Mouse (Mus musculus): ENCODE results near the gene Rara. TPM values are rescaled to one million over a fixed set of nuclear protein-coding genes. Genes with fewer than 3 reads are reported as not detected.
"Not testable (repeated sequence)": the region's sequence is repeated elsewhere in the genome, so short reads cannot be mapped to it uniquely, and the experiment has no call there.

Rara gene
- total RNA-seq, 2 experiments from 2014 or later = 18.5 to 18.7 TPM

DNA sequence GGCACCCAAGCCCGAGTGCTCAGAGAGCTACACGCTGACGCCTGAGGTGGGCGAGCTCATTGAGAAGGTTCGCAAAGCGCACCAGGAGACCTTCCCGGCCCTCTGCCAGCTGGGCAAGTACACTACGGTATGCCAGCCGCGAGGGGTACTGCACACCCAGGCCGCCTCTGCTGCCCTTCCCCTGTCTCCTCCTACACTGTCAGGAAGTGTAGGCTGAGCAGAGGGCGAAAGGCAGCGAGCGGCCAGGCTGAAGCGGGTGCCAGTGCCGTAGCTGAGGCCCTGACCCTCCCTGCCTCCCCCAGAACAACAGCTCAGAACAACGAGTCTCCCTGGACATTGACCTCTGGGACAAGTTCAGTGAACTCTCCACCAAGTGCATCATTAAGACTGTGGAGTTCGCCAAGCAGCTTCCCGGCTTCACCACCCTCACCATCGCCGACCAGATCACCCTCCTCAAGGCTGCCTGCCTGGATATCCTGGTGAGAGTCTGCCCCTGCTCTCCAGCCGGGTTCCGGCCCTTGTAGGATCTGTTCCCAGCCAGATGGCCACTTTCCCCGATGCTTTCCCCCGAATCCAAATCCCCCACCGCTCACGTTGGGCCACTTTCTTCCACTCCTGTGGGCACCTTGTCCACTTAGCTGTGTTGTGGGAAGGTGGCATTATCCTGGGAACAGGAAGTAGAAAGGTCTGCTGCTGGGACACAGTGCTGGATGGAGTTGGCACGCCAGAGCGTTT, 42.7 kb downstream of the Rara start:
- no peak for DNase-seq

DNA sequence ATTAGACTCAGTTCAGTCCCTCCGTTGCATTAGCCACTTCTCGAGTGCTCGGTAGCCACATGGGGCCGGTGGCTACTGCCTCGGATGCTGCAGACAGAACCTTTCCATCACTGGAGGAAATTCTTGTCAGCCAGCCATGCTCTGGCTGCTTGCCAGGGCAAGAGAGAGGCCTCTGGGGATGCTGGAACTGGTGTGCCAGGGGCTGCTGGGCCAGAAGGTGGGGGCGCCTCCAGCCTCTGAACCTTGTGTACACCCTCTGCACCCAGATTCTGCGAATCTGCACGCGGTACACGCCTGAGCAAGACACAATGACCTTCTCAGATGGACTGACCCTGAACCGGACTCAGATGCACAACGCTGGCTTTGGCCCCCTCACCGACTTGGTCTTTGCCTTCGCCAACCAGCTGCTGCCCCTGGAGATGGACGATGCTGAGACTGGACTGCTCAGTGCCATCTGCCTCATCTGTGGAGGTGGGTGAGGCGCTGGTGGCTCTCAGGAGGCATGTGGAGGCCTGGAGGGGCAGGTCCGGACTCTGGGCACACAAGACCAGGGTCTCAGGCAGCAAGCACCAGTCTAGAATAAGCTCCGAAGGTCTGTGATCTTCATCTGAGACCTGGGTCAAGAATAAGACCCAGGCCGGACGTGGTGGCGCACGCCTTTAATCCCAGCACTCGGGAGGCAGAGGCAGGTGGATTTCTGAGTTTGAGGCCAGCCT, 43.9 kb downstream of the Rara start:
- no peak for DNase-seq

DNA sequence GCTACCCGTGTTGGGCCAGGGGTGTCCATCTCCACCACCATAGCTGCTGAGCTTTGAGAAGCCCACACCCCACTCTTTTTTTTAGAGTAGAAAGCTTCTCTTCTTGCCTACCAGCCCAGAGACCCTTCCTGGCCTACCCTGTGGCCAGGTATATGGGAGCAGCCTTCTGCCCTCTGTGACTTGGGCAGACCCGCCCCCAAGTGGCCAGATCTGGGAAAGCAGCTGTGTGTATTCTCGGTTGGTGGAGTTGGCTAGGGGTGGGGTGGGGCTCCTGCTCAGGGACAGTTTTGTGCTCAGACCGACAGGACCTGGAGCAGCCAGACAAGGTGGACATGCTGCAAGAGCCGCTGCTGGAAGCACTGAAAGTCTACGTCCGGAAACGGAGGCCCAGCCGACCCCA, 44.6 kb downstream of the Rara start:
- peak; percentile 73 to 78 for DNase-seq

DNA sequence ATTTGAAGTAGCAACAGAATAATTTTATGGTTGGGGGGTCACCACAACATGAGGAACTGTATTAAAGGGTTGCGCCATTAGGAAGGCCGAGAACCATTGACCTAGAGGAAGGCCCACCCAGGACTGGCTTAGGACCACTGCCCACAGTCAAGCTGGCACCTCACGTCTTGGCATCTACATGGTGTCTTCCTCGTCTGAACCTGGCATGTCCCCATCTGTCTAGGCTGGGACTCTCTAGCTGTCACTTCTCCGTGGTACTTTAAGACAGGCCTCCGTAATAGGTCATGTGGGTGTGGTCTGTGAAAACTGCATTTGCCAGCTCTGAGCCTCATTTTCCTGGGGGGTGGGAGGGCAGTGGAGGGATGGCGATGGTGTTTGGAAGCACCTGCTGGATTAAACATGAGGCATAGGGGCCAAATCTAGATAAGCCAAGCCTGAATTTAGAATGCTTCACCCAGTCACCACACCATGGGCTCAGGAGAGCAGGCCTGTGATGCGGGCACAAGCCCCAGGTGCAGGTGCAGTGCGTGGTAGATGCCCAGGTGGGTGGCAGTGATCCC, 45.3 kb downstream of the Rara start:
- no peak for DNase-seq

DNA sequence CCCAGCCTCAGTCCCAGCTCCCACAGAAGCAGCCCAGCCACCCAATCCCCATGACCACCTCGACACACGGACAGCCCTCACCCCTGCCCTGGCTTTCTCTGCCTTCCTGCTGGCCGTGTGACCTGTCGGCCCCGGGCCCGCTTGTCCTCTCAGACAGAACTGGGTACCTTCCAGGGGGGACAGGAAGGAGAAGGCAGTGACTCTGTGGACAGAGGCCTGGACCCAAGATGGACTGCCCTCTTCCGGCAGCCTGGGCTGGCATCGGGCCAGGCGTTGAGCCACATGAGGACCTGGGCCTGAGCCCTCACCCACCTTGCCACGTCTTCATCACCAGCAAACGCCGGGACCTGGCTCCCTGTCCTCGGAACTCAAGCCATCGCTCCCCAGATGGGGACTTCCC, 46.0 kb downstream of the Rara start:
- no peak for DNase-seq

DNA sequence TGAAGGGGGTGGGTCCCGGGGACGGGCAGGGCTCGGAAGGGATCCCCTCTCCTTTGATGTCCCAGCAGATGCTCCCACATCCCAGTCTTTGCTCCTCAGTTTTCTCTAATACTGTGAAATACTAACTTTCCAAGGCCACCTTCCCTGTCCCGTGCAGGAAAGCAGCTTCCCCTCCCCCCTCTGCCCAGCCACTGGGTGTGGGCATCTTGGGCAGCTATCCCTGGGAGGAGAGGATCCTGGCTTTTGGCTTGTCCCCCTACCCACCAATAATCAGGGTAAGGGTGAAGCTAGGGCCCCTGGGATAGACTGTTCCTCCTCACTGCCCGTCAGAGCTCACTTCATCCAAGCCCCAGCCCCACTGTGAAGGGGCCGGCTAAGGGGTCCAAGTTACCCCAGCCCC, 46.6 kb downstream of the Rara start:
- no peak for DNase-seq

DNA sequence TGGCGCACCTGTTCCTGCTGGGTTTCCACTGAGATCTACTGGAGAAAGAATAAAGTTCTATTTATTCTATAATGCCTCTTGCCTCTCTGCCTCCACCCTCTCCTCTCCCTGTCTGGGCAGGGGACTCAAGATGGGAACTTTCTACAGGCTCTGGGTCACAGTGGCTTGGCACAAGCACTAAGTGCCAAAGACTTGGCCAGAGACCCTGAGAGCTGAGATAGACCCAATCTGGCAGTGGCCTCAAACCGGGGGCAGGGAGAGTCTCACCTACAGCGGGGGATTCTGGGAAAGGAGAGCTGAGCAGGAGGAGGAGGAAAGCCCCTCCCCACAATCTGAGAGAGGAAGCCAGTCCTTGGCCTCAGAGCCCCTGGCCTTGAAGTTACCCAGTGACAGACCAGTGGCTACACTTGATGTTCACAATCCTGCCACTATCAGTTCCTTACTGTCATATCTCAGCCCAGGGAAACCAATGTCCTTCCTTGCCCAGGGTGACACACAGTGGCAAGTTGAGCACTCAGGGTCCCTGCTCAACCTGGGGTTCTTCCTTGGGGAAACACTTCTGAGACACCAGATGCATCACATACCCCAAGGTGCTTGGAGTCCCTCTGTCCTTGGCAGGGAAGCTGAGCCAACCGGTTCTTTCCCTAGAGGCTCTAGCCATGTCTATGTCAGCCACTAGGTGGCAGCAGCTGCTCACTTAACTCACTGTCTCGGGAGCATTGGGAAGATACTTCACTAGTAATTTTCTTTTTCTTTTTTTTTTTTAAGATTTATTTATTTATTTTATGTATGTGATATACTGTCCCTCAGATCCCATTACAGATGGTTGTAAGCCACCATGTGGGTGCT, 47.5 kb downstream of the Rara start:
- DNase-seq = peak; percentile 76 to 77

DNA sequence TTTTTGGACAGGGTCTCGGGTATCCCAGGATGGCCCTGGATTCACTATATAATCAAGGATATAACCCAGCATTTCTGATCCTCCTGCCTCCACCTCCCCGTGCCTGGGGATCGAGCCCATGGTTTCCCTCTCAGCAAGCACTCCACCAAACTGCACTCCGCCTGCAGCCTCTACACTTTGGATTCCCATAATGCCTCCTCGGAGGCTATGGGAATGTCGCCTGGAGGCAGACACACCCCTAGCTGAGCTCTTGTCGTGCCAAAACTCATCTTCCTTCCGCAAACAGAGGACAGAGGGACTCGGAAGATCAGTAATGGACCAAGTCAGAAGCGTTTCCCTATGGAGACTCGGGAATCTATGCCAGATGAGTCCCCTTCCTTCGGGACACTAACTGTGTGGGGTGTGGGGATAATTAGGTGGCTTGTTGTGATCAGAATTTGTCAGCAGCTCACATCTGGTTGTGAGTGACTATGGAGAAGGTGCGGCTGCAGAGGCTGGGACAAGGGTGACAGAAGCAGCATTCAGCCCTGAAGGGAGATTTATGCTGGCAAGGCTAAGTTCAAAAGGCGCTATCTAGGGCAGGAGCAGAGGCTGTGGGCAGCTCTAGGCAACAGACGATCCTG, 51.0 kb downstream of the Rara start:
- DNase-seq = no peak

DNA sequence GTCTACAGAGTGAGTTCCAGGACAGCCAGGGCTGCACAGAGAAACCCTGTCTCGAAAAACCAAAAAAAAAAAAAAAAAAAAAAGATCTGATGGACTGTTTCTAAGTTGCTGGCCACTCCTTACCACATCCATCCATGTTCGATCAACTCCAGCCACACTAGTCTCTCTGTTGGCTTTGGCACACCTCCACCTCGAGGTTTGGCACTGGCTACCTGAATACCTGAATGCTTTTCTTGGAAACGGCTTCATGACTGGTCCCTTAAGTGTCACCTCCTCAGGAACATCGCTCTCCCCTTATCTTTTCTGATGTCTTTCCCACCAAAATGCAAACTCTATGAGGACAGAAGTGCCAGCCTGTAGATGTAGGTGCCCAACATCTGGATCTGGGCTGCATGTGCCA, 51.7 kb downstream of the Rara start:
- no peak for DNase-seq

DNA sequence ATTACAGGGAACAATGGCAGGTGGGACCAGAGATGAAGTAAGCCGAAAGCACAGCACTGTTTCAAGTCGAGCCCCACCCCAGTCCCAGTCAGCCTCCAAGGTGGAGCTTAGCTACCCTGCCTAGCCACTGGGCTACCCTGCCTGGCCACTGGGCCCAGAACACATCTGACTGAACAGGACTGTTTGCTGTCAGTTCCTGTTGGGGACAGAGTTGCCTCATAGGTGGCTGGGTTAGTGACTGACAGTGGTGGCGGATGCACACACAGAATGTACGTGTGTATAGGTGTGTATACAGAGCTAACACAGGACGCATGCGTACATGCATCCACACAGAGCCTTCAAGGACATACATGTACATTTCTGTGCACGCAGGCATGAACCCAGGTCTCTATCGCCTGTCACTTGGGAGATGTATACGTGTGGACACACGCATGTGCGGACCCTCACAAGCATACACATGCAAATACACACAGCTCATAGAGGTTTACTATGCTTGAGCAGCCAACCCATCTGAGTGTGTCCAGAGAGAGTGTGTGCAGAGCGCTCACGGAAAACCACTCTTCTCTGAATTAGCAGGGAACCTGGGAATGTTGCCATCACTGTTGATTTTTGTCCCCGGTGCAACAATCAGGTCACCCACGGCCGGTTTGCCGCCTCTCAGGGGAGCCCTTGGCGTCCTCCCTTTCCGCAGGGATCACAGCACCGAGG, 53.8 kb downstream of the Rara start:
- no peak for DNase-seq

DNA sequence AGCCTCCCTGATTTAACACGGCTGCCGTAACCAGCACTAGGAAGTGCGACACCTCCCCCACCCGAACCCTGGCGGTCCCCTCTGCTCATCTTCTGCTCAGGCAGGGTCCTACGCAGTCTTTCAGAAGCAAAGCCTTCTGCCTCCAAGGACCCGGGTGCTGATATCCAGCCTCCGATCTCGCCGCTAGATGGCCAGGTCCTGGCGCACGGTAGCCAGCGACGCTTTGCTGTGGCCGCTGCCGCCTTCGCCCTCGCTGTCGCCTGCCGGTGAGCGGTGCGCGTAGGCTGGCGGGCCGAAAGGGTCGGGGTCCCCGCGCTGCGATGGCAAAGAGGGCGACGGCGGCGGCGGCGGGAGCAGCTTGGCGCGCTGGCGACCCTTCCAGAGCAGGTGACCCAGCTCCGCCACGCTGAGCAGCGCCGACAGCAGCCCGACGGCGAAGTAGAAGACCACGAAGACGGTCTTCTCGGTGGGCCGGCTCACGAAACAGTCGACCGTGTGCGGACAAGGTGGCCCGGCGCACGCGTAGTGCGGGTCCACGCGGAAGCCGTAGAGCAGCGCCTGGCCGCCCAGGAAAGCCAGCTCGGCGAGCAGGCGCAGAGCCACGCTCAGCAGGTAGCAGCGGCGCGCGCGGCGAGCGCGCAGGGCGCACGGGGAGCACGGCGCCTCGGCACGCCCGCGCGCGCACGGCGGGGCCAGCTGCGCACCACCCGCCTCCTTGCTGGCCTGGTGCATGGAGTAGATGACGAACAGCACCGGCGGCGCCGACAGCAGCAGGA, 54.6 kb downstream of the Rara start:
- peak; percentile 58 to 61 for DNase-seq

DNA sequence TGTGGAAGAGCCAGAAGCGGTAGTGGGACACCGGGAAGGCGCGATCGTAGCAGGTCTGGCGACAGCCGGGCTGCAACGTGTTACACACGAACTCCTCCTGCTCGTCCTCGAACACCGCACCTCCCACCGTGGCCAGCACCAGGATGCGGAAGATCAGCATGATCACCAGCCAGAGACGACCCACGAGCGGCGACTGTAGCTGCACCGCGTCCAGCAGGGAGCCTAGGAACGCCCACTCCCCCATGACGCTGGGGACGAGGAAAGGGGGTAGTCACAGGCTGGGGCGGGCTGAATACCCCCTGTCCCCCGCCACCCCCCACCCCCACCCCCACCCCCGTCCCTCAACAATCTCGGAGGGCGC, 55.1 kb downstream of the Rara start, which contains the start of gene Gjd3:
TSS of gene Gjd3 (minus strand) at position 244 of the 361 bp plus-strand sequence.
- no peak for DNase-seq

DNA sequence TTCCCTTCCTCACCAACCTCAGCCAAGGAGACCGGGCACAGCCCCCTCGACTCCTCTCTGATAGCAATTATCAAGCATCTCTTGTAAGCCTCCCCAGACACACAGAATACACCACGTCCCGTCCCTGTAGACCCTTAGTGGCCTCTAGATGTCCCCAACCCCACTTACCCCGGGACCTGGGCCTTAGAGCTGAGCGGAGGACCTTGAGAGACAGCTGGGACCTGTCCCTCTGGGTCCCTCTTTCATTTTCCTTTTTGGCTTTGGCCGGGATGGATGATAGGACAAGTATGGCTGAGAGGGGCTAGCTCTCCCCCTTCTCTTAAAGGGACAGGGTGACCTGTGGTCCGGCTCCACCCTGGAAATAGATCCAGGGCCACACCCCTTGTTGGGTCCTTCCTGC, 55.9 kb downstream of the Rara start:
- DNase-seq = no peak

DNA sequence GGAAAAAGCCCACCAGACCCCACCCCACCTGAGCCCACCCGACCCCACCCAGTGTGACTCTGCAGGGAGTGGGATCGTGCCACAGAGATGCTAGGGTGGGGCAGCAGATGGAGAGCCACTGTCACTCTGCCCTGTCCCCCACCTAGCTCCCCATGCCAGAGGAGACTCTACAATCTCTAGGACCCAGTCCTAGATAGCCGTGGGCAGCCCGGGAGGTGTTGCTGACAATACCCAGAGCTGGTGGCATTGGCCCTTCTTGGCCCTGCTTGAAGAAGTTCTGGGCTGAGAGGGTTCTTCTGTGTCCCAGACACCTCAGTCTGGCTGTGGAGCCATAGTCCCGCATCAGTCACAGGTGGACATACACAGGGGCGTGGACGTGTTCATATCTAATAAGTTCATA, 57.9 kb downstream of the Rara start:
- DNase-seq = no peak

DNA sequence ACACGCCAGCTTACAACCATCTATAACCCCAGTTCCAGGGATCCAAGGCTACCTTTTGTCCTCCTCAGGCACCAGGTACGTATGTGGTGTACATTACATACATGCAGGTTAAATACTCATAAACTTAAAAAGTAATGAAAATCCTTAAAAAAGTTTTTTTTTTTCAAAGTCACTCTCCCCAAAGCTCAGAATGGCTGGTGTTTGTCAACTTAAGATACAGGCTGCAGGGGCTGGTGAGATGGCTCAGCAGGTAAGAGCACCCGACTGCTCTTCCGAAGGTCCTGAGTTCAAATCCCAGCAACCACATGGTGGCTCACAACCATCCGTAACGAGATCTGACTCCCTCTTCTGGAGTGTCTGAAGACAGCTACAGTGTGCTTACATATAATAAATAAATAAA, 60.6 kb downstream of the Rara start:
- DNase-seq = not testable (repeated sequence)

DNA sequence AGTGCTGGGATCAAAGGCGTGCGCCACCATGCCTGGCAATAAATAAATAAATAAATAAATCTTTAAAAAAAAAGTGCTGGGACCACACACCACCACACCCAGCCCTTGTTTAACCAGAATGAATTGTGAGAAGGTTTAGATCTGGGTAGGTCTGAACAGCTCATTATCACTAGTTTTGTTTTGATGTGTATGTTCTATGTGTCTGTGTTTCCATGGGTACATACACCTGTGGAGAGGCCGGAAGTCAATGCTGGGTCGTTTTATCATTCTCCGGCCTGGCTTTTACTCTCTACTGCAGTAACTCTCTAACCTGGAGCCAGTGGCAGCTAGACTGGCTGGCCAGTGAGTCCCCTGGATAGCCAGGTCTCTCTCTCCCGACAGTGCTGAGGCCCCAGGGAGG, 63.2 kb downstream of the Rara start:
- no peak for DNase-seq

DNA sequence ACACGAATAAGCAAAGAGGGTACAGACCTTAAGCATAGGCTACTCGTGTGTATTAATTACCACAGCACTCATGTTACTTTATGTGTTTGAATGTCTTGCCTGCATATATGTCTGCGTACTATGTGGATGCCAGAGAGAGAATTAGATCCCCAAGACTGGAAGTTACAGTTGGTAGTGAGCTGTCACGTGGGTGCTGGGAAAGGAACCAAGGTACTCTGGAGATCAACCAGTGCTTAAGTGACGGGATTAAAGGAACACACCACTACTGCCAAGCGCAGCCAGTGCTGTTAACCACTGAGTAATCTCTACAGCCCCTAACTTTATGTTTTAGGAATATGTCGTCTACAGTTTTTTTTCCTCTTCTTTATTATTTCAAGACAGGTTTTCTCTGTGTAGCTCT, 68.4 kb downstream of the Rara start:
- DNase-seq = no peak

DNA sequence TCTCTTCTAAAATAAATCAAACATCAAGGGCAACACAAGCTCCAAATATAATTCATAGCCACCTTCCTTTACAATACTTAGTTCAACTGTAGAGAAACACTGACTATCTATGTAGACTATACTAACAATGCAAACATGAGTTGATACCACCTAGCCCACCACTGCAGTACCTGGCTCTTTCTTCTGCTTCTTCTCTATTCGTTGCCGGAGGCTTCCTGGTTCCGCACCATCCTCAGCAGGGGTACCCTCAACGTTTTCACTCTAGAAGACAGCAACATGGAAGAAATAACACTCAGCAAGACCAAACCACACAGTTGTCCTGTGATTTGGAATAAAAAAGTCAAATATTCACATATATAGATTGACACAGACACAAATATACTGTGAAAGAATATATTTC, 70.0 kb downstream of the Rara start:
- DNase-seq = no peak

DNA sequence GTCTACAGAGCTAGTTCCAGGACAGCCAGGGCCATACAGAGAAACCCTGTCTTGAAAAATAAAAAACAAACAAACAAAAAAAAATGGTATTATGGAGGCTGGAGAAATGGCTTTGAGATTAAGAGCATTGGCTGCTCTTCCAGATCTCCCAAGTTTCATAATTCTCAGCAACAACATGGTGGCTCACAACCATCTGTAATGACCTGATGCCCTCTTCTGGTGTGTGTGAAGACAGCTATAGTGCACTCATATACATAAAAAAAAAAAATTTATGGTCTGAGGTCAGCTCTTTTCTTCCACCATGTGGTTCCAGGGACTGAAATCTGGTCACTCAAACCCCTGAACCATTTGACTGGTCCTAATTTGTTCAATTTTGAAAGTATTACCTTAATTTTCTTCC, 71.2 kb downstream of the Rara start:
- DNase-seq = no peak

DNA sequence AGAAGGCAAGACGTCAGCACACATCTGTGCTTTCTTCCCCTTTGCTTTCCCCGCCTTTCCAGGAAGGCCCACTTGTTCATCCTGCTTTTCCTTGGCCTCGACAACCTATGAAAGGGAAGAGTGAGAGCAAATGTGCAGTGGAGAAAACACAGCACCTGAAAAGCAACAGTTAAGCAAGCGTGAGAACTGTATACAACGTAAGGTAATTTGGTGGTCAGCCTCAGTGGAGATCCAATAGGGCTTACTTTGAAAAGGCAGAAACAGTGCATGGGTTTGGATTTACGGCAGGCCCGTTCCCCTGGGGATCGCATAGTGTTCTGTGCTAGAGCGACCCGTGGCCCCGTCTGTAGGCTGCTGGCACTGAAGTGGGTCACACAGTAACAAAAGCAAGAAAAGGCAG, 71.6 kb downstream of the Rara start:
- no peak for DNase-seq

DNA sequence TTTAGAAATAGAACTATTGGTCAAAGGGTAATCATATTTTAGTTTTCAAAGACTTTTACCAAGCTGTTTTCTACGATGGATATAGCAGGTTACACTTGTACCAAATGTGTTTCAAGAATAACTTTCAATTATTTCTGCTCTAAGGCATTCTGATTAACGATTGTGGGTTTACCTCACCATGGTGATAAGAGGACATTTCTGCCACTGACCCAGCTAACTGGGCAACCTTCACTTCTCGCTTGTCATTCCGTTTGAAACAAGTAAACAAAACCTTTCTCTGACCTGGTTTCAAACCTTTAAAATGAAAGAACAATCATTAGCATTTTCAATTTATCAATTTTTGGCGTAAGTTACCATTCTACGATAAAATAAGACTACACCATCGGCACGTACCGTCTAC, 79.2 kb downstream of the Rara start:
- no peak for DNase-seq

All from layer of hippocampus, postnatal 36 days (tissue).